Mouse (Mus musculus) limb, embryonic 13.5 days (tissue): ENCODE data around the gene Prkacb. TPM values are rescaled to one million over a fixed set of nuclear protein-coding genes. Genes with fewer than 3 reads are reported as not detected.

Source experiments
- ATAC-seq: fragments of 200-750 bp; cut with Nextera tagmentation; 2 replicates; pipeline ENCODE4 v1.8.0; 2017; ENCODE audit warnings: low read depth, moderate number of reproducible peaks, moderate TSS enrichment; ENCODE audit not compliant: low FRiP score
- H3K27ac ChIP-seq: fragments of 300-500 bp; sonication (generic); 2 replicates; pipeline ENCODE4 v1.5.1; 2015; ENCODE audit warnings: inconsistent platforms, mild to moderate bottlenecking, moderate library complexity
- H3K27me3 ChIP-seq: fragments of 300-500 bp; sonication (generic); 2 replicates; pipeline ENCODE4 v1.6.1; 2015; ENCODE audit warnings: mild to moderate bottlenecking, inconsistent platforms
- H3K36me3 ChIP-seq: fragments of 300-500 bp; sonication (generic); 2 replicates; pipeline ENCODE4 v1.6.1; 2015; ENCODE audit warnings: inconsistent platforms, mild to moderate bottlenecking, moderate library complexity
- H3K4me1 ChIP-seq: fragments of 300-500 bp; sonication (generic); 2 replicates; pipeline ENCODE4 v1.6.1; 2015; ENCODE audit warnings: inconsistent platforms
- H3K4me2 ChIP-seq: fragments of 300-500 bp; sonication (generic); replicated peaks from 2 replicates; pipeline ENCODE4 v1.6.1; 2015; ENCODE audit warnings: inconsistent platforms, mild to moderate bottlenecking, moderate library complexity
- H3K4me3 ChIP-seq: fragments of 300-500 bp; sonication (generic); 2 replicates; pipeline ENCODE4 v1.5.1; 2015; ENCODE audit warnings: moderate library complexity, mild to moderate bottlenecking, inconsistent platforms
- H3K9ac ChIP-seq: fragments of 300-500 bp; sonication (generic); 2 replicates; pipeline ENCODE4 v1.6.1; 2015; ENCODE audit warnings: mild to moderate bottlenecking, inconsistent platforms
- H3K9me3 ChIP-seq: fragments of 300-500 bp; sonication (generic); 2 replicates; pipeline ENCODE4 v1.6.1; 2016; ENCODE audit warnings: inconsistent platforms
- WGBS: fragments of 180-500 bp; shearing (Covaris S2); methylation state at CpG from one replicate; pipeline ENCODE4 v1.1.7; 2015; 5-methylcytosine and 5-hydroxymethylcytosine counted together
- polyA plus RNA-seq: library from polyadenylated mRNA; unstranded; fragments of >200 nt; fragmentation: Nextera tagmentation; extraction: Ambion mirVana; gene quantifications from 2 replicates; pipeline ENCODE4 v1.2.1, GENCODE M21; 2015

Gene Prkacb
- polyA plus RNA-seq, 1 experiment from 2014 or later: 77.2 TPM

DNA sequence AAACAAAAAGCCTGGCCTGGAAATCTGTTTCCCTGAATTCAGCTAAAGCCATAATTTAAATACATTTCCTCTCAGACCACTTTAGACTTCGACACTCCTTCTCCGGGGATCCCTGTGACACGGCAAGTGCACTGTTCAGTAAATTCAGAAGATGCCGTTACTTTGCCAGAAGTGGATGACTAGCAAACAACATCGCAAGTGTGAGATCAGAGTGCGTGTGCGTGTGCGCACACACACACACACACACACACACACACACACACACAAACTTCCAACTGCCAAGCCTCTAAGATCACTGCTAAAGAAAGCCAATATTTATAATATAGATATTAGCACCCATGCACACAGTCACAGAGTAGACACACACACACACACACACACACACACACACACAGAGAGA lies 131.1 kb downstream of the Prkacb start:
- H3K9ac ChIP-seq: no peak overlapping the region
- H3K4me3 ChIP-seq: 0 out of 2 replicates have a peak overlapping the region, but pooled peaks have one; percentile 15
- ATAC-seq: no peak
- no peaks in the 10 kb centered on the region for H3K36me3 ChIP-seq
- 62% methylated on average over 8 of the region's 8 CpGs for WGBS
- peaks cover 28% of the 10 kb centered on the region for H3K4me1 ChIP-seq
- H3K27me3 ChIP-seq: no peaks in the 10 kb centered on the region
- peak overlapping the region; percentile 58 for H3K4me2 ChIP-seq
- no peak overlapping the region for H3K27ac ChIP-seq
- no peaks in the 10 kb centered on the region for H3K9me3 ChIP-seq

DNA sequence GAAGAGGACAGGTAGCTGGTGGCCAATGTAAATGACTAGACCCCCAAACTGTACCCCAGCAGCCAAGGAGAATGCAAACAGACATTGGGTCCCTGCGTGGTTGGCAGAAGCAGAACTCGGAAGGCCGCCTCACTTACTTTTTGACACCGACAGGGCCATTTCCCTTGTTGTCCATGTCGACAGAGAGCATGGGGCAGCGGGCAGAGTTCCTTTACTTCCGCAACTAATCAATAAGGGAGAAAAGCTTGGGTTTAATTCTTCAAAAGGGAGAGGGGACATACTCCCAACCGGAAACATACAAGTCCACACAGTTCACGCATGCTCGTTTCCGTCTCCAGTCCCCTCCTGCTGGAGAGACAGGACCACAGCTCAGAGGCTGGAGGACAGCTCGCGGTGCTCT lies 132.2 kb downstream of the Prkacb start:
- WGBS: 91% methylated on average over 13 of the region's 13 CpGs
- no peak for ATAC-seq
- Histone ChIP-seq H3K36me3 (no peaks in the 10 kb centered on the region), H3K9ac (no peak overlapping the region), H3K27me3 (no peaks in the 10 kb centered on the region), H3K4me2 (no peak overlapping the region), H3K27ac (no peak overlapping the region), H3K4me1 (peaks cover 23% of the 10 kb centered on the region), H3K4me3 (no peak overlapping the region), H3K9me3 (no peaks in the 10 kb centered on the region)

DNA sequence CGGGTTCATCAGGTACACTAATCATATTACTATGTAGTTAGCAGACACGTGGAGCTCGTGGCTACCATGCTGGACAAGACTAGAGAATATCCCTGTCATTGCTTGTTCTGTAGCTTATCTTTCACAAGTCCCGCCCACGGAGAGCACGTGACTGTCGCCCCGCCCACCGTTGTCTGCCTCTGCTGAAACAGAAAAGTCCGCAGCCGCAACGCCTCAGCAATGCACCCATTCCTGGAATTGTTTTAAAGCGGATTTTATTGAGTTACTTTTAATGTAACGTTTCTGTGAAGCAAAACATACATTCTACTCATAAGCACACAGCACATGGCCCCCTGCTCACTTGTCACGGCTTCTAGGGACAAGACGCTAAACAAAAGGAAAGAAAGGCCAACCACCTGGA lies 133.1 kb downstream of the Prkacb start:
- ATAC-seq: no peak
- WGBS: 93% methylated on average over 16 of the region's 16 CpGs

More for the DNA sequence above, 133.1 kb downstream of the Prkacb start:
- H3K9me3 ChIP-seq: no peaks in the 10 kb centered on the region
- peaks cover 18% of the 10 kb centered on the region for H3K4me1 ChIP-seq
- no peak overlapping the region for H3K4me3 ChIP-seq
- H3K36me3 ChIP-seq: no peaks in the 10 kb centered on the region
- no peaks in the 10 kb centered on the region for H3K27me3 ChIP-seq
- H3K9ac ChIP-seq: no peak overlapping the region
- no peak overlapping the region for H3K4me2 ChIP-seq
- no peak overlapping the region for H3K27ac ChIP-seq

Other genes with a start within 250 kb of the Prkacb start
- gene Uox, start 242.6 kb downstream of the Prkacb start, polyA plus RNA-seq: 0.06 and 0.34 TPM in 2 replicates
- not detected in 2 replicates for gene Dnase2b, start 197.4 kb downstream of the Prkacb start, polyA plus RNA-seq
- gene 4930503B20Rik, start 161.7 kb downstream of the Prkacb start, polyA plus RNA-seq: not detected in 2 replicates
- gene Samd13, start 127.4 kb downstream of the Prkacb start, polyA plus RNA-seq: 1.4 and 1.9 TPM in 2 replicates
- 2.1 and 2.5 TPM in 2 replicates for gene Ttll7, start 39.4 kb upstream of the Prkacb start, polyA plus RNA-seq